In genomic region chr6:89639025-89639424, GRCm38 (mm10) we compare ENCODE assay signal across 10 mouse cellular contexts. TPM values are rescaled to one million over a fixed set of nuclear protein-coding genes. Genes with fewer than 3 reads are reported as not detected.
DNase-seq lines count a peak whose midpoint lies in the region; TF ChIP-seq lines count a peak whose summit lies in the region.
"Had no signal": no experiment of that assay in that cellular context is flagged by ENCODE, and none has a peak within 500 bp of the region (broad histone marks: within the 10 kb centered on the region; RNA-seq: fewer than 3 reads in every experiment).

No protein-coding gene starts in this region.

- no peak overlapping the region for H3K27ac ChIP-seq in gastrocnemius, adult 2 months
- no peak overlapping the region for H3K27ac ChIP-seq in left cerebral cortex, adult 2 months
- H3K27ac ChIP-seq: hindbrain, embryonic 15.5 days; neural tube, embryonic 12.5 days had no signal

- peak; percentile 33 for DNase-seq in gastrocnemius, adult 2 months
- DNase-seq in gastrocnemius, postnatal 25 days = no peak
- DNase-seq in ovary, postnatal 14 days (ENCODE audit: low spot score) = peak; percentile 17
- no peak for DNase-seq in ovary, adult 18-20 months (ENCODE audit: low spot score)
- DNase-seq in brain, adult 2 months (ENCODE audit: low read depth, low spot score) = peak; percentile 71
- DNase-seq in left cerebral cortex, adult 2 months (ENCODE audit: extremely low spot score in 1 of 2, low spot score in 2 of 2) = peak; percentile 48 to 64
- DNase-seq in retina, embryonic 14.5 days (ENCODE audit: low spot score) = peak; percentile 76
- no peak for DNase-seq in heart, adult 9 months (ENCODE audit: low spot score in 2 of 2)

- H3K4me3 ChIP-seq in gastrocnemius, adult 2 months = no peak overlapping the region
- no peak overlapping the region for H3K4me3 ChIP-seq in left cerebral cortex, adult 2 months
- H3K4me3 ChIP-seq: hindbrain, embryonic 15.5 days; neural tube, embryonic 12.5 days had no signal

- TF ChIP-seq CTCF in gastrocnemius, adult 2 months (IDR thresholded peaks at IDR 0.05) = peak; percentile 59
- peak; percentile 68 for TF ChIP-seq CTCF in left cerebral cortex, adult 2 months (IDR thresholded peaks at IDR 0.05)

- intact Hi-C loops in gastrocnemius, adult 2 months (cut with DNase I) = no loop called here
- intact Hi-C loops in left cerebral cortex, adult 2 months (cut with DNase I) = no loop called here

RNA-seq across cellular contexts. Expression of gene Txnrd3, which starts 4.8 kb away (rescaled TPM):
- 1 to 10 TPM; 3.4 to 4.4 TPM for total RNA-seq in gastrocnemius, adult 2 months (2021)
- 1 to 10 TPM; 4.3 to 4.7 TPM for total RNA-seq in gastrocnemius, postnatal 25 days (2021)
- 1 to 10 TPM; 3.6 to 4.4 TPM for total RNA-seq in left cerebral cortex, adult 2 months (2021)

RNA-seq across cellular contexts. Expression of gene Chchd6, which starts 43.6 kb away (rescaled TPM):
- total RNA-seq in gastrocnemius, adult 2 months (2021) = 1 to 10 TPM; 2.5 TPM
- 1 to 10 TPM; 1.6 to 3.0 TPM for total RNA-seq in gastrocnemius, postnatal 25 days (2021)
- total RNA-seq in left cerebral cortex, adult 2 months (2021) = 10 to 100 TPM; 75.9 to 79.0 TPM

Comparison
In these comparisons a context has a peak if more than half of its experiments do, and no peak if none do; other contexts are left out.
1. DNase-seq: peak in gastrocnemius, adult 2 months (single experiment), ovary, postnatal 14 days (single experiment), brain, adult 2 months (single experiment), left cerebral cortex, adult 2 months (2 of 2) and retina, embryonic 14.5 days (single experiment); none in gastrocnemius, postnatal 25 days (single experiment), ovary, adult 18-20 months (single experiment) and heart, adult 9 months (0 of 2).
2. RNA of gene Chchd6, which starts 43.6 kb away (total RNA-seq): 75.9 to 79.0 TPM in left cerebral cortex, adult 2 months; 1.6 to 3.0 TPM in gastrocnemius, postnatal 25 days and 2.5 TPM in gastrocnemius, adult 2 months; every median in the first group is over 10 times any median in the second.